Mouse (Mus musculus): Measurements from ENCODE around the gene Abca2. TPM values are rescaled to one million over a fixed set of nuclear protein-coding genes. Genes with fewer than 3 reads are reported as not detected.
A peak's percentile ranks its signal among the peaks of the same experiment; 100 is the strongest.

Abca2 gene
- total RNA-seq, 4 experiments from 2014 or later, result 165 to 186 (median 183) TPM

DNA sequence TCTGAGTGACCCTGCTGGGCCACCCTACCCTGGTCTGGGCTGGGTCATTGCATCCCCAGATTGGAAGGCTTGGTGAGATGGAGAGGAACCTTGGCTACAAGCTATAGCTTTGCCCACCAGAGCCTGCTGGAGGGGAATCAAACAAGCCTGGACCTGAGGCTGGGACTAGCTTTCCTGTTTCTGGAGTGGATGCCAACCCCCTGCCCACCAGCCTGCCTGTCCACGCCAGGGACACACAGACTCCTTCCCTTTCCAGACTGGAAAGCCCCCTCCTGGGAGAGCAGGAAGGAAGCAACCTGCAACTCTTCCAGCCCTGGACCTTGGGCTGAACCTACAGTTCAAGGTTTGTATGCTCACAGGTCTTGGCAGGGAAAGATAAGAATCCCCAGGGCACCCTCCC, 4.9 kb upstream of the Abca2 start:
- no peak for DNase-seq (ENCODE audit: low spot score in 2 of 2)

DNA sequence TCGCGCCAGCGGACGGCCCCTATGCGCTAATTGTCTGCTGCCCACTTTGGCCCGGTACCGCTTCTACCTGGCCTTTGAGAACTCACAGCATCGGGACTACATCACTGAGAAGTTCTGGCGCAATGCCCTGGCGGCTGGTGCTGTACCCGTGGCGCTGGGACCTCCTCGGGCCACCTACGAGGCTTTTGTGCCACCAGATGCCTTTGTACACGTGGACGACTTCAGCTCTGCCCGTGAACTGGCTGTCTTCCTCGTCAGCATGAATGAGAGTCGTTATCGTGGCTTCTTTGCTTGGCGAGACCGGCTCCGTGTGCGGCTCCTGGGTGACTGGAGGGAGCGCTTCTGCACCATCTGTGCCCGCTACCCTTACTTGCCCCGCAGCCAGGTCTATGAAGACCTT, 3.0 kb upstream of the Abca2 start:
- DNase-seq (ENCODE audit: low spot score in 2 of 2), result no peak

DNA sequence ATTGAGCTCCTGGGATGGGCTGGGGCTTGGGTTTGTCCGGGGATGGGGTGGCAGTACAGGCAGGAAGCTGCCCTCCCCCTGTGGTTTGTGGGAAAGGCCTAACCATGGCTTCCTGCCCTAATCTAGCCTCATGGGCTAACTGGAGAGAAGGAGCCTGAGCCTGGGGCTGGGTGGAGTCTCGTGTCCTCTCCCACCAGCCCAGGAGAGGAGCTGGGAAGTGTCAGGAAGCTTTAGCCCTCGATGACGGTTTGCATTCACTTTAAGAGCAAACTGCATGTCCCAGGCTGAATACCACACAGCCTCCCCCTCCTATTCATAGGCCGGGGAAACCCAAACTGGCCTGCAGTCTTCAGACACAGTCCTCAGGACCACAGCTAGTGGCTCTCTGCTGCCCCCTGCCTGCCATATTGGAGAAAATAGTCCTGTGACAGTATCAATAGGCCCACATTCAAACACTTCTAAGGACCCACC, 1.7 kb upstream of the Abca2 start:
- DNase-seq (ENCODE audit: low spot score in 2 of 2), result peak in 1 of 2 experiments; percentile 80

DNA sequence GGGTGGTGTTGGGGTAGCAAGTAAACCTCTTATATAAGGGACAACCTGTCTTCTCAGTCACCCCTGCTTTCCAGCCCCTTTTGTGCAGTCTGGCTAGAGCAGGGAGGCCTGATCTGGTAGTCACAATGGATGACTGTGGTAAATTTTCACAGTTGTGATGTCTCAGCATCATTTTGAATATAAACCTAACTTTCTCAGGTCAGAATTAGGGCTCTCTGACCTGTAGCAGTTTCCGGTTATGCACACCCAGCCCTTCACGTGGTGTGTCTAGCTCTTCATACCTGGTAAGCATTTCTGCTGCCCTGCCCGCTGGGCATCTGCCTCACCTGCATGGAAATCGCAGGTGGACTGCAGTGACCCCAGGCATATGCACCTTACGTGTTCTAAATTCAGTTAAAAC, 1.2 kb upstream of the Abca2 start:
- no peak for DNase-seq (ENCODE audit: low spot score in 2 of 2)

GRCm38 (mm10) chr2:25429435-25430180, 1.1 kb downstream of the Abca2 start:
- DNase-seq (ENCODE audit: low spot score in 2 of 2), result peak in 1 of 2 experiments; percentile 49

DNA sequence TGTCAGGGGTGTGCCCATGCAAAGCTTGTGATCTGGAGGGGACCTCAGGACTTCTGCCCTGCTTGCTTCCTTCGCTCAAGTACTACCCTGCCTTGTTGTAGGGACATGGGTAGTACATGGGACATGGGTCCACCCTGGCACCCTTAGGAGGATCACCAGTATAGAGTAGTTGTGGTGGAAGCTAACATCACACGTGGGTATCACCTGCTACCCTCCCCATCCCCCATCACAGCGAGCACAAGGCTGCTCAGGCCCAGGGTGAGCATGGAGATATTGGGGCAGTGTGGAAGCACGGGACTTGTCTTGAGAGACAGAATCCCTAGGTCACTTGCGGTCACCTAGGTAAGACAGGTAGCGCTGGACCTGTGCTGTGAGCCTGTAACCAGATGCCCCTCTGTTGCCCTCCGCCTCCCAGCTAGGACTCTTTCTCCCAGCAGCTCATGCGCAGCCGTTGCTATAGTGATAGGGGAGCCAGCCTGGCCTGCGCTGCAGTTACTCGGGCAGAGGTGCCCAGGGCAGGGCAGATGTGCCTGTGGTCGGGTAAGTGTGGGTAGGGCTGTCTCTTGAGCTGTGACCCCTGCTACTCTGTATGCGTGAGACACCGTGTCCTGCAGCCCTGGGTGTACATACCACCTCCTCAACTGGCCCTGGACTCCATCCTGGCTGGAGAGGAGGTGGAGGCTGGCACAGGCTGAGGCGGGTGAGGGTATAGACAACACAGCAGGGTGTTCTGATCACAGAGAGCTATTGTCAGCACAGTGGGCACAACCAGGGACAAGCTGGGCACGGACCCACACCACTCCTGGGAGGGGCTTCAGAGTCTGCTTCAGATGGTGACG, 2.1 kb downstream of the Abca2 start:
- DNase-seq (ENCODE audit: low spot score in 2 of 2), result peak; percentile 57 to 70

GRCm38 (mm10) chr2:25431308-25431855, 2.9 kb downstream of the Abca2 start:
- no peak for DNase-seq (ENCODE audit: low spot score in 2 of 2)

GRCm38 (mm10) chr2:25432326-25433098, 4.0 kb downstream of the Abca2 start:
- no peak for DNase-seq (ENCODE audit: low spot score in 2 of 2)

GRCm38 (mm10) chr2:25433101-25433500, 4.6 kb downstream of the Abca2 start:
- no peak for DNase-seq (ENCODE audit: low spot score in 2 of 2)

- no peak for DNase-seq (ENCODE audit: low spot score in 2 of 2)
Measured at GRCm38 (mm10) chr2:25434292-25434691, 5.8 kb downstream of the Abca2 start.

- DNase-seq (ENCODE audit: low spot score in 2 of 2), result no peak
Measured at GRCm38 (mm10) chr2:25436286-25436820, 7.8 kb downstream of the Abca2 start.

DNA sequence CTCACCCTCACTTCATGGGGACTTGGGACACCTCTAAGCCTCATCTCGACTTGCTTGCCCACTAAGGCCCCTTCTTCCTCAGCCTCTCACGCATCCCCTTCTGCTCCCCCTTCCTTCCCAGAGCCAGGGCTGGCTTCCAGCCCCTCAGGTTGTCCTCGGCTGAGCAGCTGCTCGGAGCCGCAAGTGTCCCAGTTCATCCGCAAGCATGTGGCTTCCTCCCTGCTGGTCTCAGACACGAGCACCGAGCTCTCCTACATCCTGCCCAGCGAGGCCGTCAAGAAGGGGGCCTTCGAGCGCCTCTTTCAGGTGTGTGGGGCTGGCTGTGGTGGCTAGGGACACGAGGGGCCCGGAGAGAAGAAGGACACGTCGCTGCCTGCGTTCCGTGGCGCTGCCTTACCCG, 12.6 kb downstream of the Abca2 start:
- DNase-seq (ENCODE audit: low spot score in 2 of 2), result no peak

DNA sequence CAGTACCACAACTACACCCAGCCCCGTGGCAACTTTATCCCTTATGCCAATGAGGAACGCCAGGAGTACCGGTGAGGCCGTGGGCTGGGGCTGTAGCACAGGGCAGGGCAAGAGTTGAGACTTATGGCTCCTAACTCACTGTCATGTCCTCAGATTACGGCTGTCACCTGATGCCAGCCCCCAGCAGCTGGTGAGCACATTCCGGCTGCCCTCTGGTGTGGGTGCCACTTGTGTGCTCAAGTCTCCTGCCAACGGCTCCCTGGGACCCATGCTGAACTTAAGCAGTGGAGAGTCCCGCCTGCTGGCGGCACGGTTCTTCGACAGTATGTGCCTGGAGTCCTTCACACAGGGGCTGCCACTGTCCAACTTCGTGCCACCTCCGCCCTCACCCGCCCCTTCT, 14.2 kb downstream of the Abca2 start:
- no peak for DNase-seq (ENCODE audit: low spot score in 2 of 2)

- DNase-seq (ENCODE audit: low spot score in 2 of 2), result no peak
Measured at GRCm38 (mm10) chr2:25450853-25451647, 22.5 kb downstream of the Abca2 start.

GRCm38 (mm10) chr2:25452951-25453350, 24.4 kb downstream of the Abca2 start:
- DNase-seq (ENCODE audit: low spot score in 2 of 2), result no peak

DNA sequence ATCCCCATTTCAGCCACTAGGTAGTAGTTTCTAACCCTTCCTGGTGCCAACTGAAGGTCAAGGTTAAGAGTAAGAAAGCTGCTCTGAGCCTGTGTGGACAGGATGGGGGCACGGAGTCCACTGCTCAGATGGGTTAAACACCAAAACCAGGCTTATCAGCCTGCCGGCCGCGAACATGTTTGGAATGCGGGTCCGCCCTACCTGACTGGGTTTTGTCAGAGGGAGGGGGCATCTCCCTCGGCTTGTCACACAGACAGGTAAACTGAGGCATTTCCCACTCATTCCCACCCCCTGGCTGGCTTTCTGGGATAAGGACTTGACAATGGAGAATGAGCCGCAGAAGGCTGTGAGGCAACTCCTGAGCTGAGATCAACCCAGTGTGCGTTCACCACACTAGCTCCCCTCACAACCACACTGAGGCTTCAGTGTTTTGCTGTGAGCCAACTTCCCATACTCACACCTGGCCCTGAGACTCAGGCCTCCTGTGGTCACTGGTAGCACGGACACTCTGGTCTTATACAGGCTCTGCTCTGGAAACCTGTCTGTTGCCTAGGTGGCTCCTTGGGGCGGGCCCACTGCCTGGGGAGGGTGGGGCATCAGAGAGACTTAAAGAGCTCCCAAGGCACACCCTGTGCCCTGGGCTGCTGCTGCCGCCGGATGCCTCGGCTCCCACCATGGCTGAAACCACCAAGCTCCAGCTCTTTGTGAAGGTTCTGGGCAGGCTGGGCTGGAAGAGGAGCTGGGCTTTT, 27.9 kb downstream of the Abca2 start, which contains the start of gene Clic3:
Gene Clic3 (plus strand): TSS at position 634 of the 749 bp plus-strand sequence.
- DNase-seq (ENCODE audit: low spot score in 2 of 2), result no peak

GRCm38 (mm10) chr2:25457022-25457896, 28.8 kb downstream of the Abca2 start:
- DNase-seq (ENCODE audit: low spot score in 2 of 2), result no peak

DNA sequence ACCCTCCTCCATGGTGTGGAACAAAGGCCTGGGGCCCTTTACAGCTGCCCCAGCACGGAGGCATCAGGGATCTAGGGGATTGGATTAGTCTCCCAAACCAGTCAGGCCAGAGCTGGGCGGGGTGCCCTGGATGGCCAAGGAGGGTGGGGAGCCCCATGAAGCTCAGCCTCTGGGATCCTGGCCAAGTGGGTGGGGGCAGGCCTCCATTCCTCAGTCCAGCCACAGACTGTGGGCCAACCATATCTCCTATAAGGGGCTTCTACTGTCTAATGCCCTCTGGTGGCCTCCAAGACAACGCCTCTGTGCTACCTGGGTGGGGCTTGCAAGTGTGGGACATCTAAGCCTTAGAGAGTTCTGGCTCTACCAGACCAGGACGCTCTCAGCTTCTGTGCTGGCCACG, 30.4 kb downstream of the Abca2 start:
- no peak for DNase-seq (ENCODE audit: low spot score in 2 of 2)

Data from layer of hippocampus, adult 8-10 months (tissue).